Mouse (Mus musculus) adrenal gland, postnatal 10 days (tissue): ENCODE data around the gene Ttc32. TPM values are rescaled to one million over a fixed set of nuclear protein-coding genes. Genes with fewer than 3 reads are reported as not detected.

ENCODE experiments used
- DNase-seq: peaks from one replicate; pipeline ENCODE4 v3.0.0; 2021; ENCODE audit warnings: mixed read lengths
- total RNA-seq, 2 experiments: library from RNA; stranded (reverse); gene quantifications; 2 replicates each; pipeline ENCODE4 v1.2.3; 2021

Gene Ttc32
- total RNA-seq, 2 experiments from 2014 or later, result 15.6 to 15.7 TPM

GRCm38 (mm10) chr12:9044666-9045065 lies 14.9 kb downstream of the Ttc32 start:
- no peak for DNase-seq

GRCm38 (mm10) chr12:9046674-9047073 lies 16.9 kb downstream of the Ttc32 start:
- no peak for DNase-seq

- DNase-seq, result no peak
Measured at GRCm38 (mm10) chr12:9048090-9048489, 18.3 kb downstream of the Ttc32 start.

- peak; percentile 25 for DNase-seq
Measured at GRCm38 (mm10) chr12:9050824-9051223, 21.0 kb downstream of the Ttc32 start.

- peak; percentile 89 for DNase-seq
Measured at GRCm38 (mm10) chr12:9052075-9052829, 22.5 kb downstream of the Ttc32 start.

- no peak for DNase-seq
Measured at GRCm38 (mm10) chr12:9053345-9053744, 23.5 kb downstream of the Ttc32 start.

- peak; percentile 83 for DNase-seq
Measured at GRCm38 (mm10) chr12:9054012-9054411, 24.2 kb downstream of the Ttc32 start.

- DNase-seq, result no peak
Measured at GRCm38 (mm10) chr12:9055269-9055668, 25.5 kb downstream of the Ttc32 start.

GRCm38 (mm10) chr12:9059502-9059901 lies 29.7 kb downstream of the Ttc32 start:
- DNase-seq, result no peak

- no peak for DNase-seq
Measured at GRCm38 (mm10) chr12:9059965-9060364, 30.2 kb downstream of the Ttc32 start.

GRCm38 (mm10) chr12:9063611-9064010 lies 33.8 kb downstream of the Ttc32 start:
- no peak for DNase-seq

GRCm38 (mm10) chr12:9071058-9071457 lies 41.3 kb downstream of the Ttc32 start:
- DNase-seq, result no peak

GRCm38 (mm10) chr12:9071493-9071892 lies 41.7 kb downstream of the Ttc32 start:
- DNase-seq, result no peak

- DNase-seq, result no peak
Measured at GRCm38 (mm10) chr12:9077554-9078125, 47.8 kb downstream of the Ttc32 start.

- DNase-seq, result no peak
Measured at GRCm38 (mm10) chr12:9090226-9090625, 60.4 kb downstream of the Ttc32 start.

Other genes starting within 250 kb of the Ttc32 start
- gene Laptm4a, start 108.3 kb upstream of the Ttc32 start, total RNA-seq, result 100 to 1,000 TPM; 391 to 397 TPM
- gene Matn3, start 82.1 kb upstream of the Ttc32 start, total RNA-seq, result under 1 TPM in 1 of 2 experiments, not detected in 1; 0.30 TPM
- gene Wdr35, start 56.1 kb upstream of the Ttc32 start, total RNA-seq, result 10 to 100 TPM; 12.4 to 15.4 TPM